Mouse (Mus musculus) mouse embryonic stem cell (cell line): ENCODE results near the gene Hist1h3e.

Experiments
- in situ Hi-C, 2 experiments: fragments of 300-500 bp; cut with MboI; formaldehyde crosslinking; loops; 1 replicate in 1 of 2; 3 replicates in 1 of 2; pipeline ENCODE4 v1.14.3; 2019 to 2020; ENCODE audit warnings: low sequenced_read_pairs in 2 of 2, low pct_unique_long_range_greater_than_20kb in 1 of 2, mixed read lengths in 1 of 2; ENCODE audit not compliant: unreplicated experiment in 1 of 2

The Hist1h3e gene

GRCm38 (mm10) chr13:23515281-23515680 lies 46.9 kb downstream of the Hist1h3e start:
- in situ Hi-C loops: loop anchor here (5.0 to 25.0 kb wide), 3 partner anchors 88 to 1478 kb away; partner anchors contain the start of genes Hist1h2ag (in 1 of the 2), Hist1h2ah (in 1 of the 2), Hist1h2bj (in 1 of the 2) and Hist1h2bk (in 1 of the 2)

GRCm38 (mm10) chr13:23513517-23513916 lies 48.7 kb downstream of the Hist1h3e start:
- in situ Hi-C loops: loop anchor here (10.0 to 25.0 kb wide), 2 partner anchors 209 to 1476 kb away; partner anchors contain the start of genes Hist1h2ag (in 1 of the 2), Hist1h2ah (in 1 of the 2), Hist1h2bj (in 1 of the 2) and Hist1h2bk (in 1 of the 2)
